Mouse (Mus musculus) erythroblast, embryonic 14.5 days (primary cell): ENCODE results near the gene Sdha.

Experiments
- GATA1 ChIP-seq: IDR thresholded peaks from 2 replicates; pipeline ENCODE4 v1.6.1; 2012; ENCODE audit warnings: low read length, inconsistent platforms, mixed read lengths
- TAL1 ChIP-seq: IDR thresholded peaks from 3 replicates; pipeline ENCODE4 v1.6.1; 2012; ENCODE audit warnings: low read length, inconsistent platforms, mixed read lengths

GRCm38 (mm10) chr13:74305780-74306179, 44.3 kb downstream of the Sdha start:
- no peak for TF ChIP-seq GATA1
- TF ChIP-seq TAL1, result no peak
